Mouse (Mus musculus) cerebellum, postnatal 10 days (tissue): Measurements from ENCODE around the gene Wrnip1.
A peak's percentile ranks its signal among the peaks of the same experiment; 100 is the strongest.
"Not testable (repeated sequence)": the region's sequence is repeated elsewhere in the genome, so short reads cannot be mapped to it uniquely, and the experiment has no call there.

Experiments used
- DNase-seq, 2 experiments: peaks; one replicate each; pipeline ENCODE4 v3.0.0; 2021; ENCODE audit warnings: mixed read lengths in 2 of 2

The Wrnip1 gene

GRCm38 (mm10) chr13:32852539-32852938, 50.7 kb downstream of the Wrnip1 start:
- DNase-seq: no peak

GRCm38 (mm10) chr13:32853073-32853472, 51.2 kb downstream of the Wrnip1 start:
- peak in 1 of 2 experiments; percentile 4 for DNase-seq

- no peak for DNase-seq
Measured at GRCm38 (mm10) chr13:32860821-32861220, 59.0 kb downstream of the Wrnip1 start.

- DNase-seq: peak in 1 of 2 experiments; percentile 4
Measured at GRCm38 (mm10) chr13:32863456-32863855, 61.6 kb downstream of the Wrnip1 start.

GRCm38 (mm10) chr13:32864529-32864928, 62.7 kb downstream of the Wrnip1 start:
- DNase-seq: not testable (repeated sequence)

DNA sequence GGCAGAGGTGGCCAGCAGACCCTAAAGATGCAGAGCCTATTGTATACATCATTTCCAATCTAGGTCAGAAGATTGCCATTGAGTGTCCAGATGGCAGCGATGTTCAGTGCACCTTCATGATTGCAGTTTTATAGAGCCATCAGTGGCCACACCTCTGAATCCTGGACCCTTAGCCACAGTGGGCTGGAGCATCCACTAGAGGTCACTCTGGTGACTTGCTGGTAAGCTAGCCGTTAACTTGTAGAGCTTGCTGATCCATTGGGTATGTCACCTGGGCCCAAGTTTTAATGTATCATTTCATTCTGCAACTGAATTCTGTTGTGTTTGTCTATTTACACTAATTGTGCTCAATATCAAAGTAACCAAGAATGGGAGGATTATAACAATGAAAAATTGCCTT, 63.8 kb downstream of the Wrnip1 start:
- DNase-seq: peak; percentile 13 to 20

GRCm38 (mm10) chr13:32866484-32866883, 64.6 kb downstream of the Wrnip1 start:
- DNase-seq: peak; percentile 83 to 84

GRCm38 (mm10) chr13:32867030-32867429, 65.2 kb downstream of the Wrnip1 start:
- no peak for DNase-seq

GRCm38 (mm10) chr13:32868233-32868632, 66.4 kb downstream of the Wrnip1 start:
- DNase-seq: not testable (repeated sequence)

- DNase-seq: no peak
Measured at GRCm38 (mm10) chr13:32868843-32869242, 67.0 kb downstream of the Wrnip1 start.
